Mouse (Mus musculus) CH12.LX (cell line): ENCODE results near the gene Syp. TPM values are rescaled to one million over a fixed set of nuclear protein-coding genes. Genes with fewer than 3 reads are reported as not detected.

ENCODE experiments used
- DNase-seq: peaks from one replicate; pipeline ENCODE4 v3.0.0-alpha.2; 2013; ENCODE audit errors: extremely low read depth
- H3K27ac ChIP-seq: 2 replicates; pipeline ENCODE4 v1.5.1; 2012; ENCODE audit warnings: low read depth, mild to moderate bottlenecking, control low read depth, moderate library complexity; ENCODE audit not compliant: insufficient read depth
- H3K27me3 ChIP-seq: replicated peaks from 2 replicates; pipeline ENCODE3; 2012; ENCODE audit warnings: inconsistent platforms
- H3K36me3 ChIP-seq, 2 experiments: replicated peaks in 1 of 2; 2 replicates each; pipeline versions ENCODE3 to v1.6.1; 2012; ENCODE audit warnings: inconsistent platforms in 1 of 2, low read length in 1 of 2, mild to moderate bottlenecking in 1 of 2, mixed read lengths in 1 of 2, moderate library complexity in 1 of 2; ENCODE audit not compliant: control insufficient read depth in 1 of 2, insufficient read depth in 1 of 2
- H3K4me1 ChIP-seq, 2 experiments: 2 replicates each; pipeline ENCODE4 v1.6.1; 2012; ENCODE audit warnings: inconsistent platforms in 1 of 2, moderate library complexity in 1 of 2; ENCODE audit not compliant: insufficient read depth in 2 of 2, control insufficient read depth in 1 of 2
- H3K4me2 ChIP-seq: 2 replicates; pipeline ENCODE4 v1.6.1; 2012; ENCODE audit warnings: low read depth, mild to moderate bottlenecking, control low read depth; ENCODE audit not compliant: poor library complexity, insufficient read depth, severe bottlenecking
- H3K4me3 ChIP-seq, 3 experiments: fragments of 150-350 bp in 1 of 3; sonication (generic) in 1 of 3; replicated peaks in 1 of 3; 2 replicates each; pipeline versions ENCODE3 to v1.5.1; 2011 to 2012; ENCODE audit warnings: low read depth in 2 of 3, low read length in 2 of 3, mild to moderate bottlenecking in 2 of 3, moderate library complexity in 2 of 3, control low read depth in 1 of 3, improper control_type of control experiment in 1 of 3, inconsistent platforms in 1 of 3, mixed read lengths in 1 of 3; ENCODE audit not compliant: poor library complexity in 1 of 3
- H3K79me2 ChIP-seq: replicated peaks from 2 replicates; pipeline ENCODE4 v1.6.1; 2012; ENCODE audit warnings: mild to moderate bottlenecking, moderate library complexity; ENCODE audit not compliant: control insufficient read depth, poor library complexity, insufficient read depth, severe bottlenecking; ENCODE audit errors: extremely low read depth
- H3K9ac ChIP-seq: 2 replicates; pipeline ENCODE4 v1.6.1; 2012; ENCODE audit warnings: low read depth, mild to moderate bottlenecking, control low read depth, moderate library complexity; ENCODE audit not compliant: insufficient read depth
- H3K9me3 ChIP-seq: replicated peaks from 2 replicates; pipeline ENCODE3; 2012; ENCODE audit warnings: low read length, inconsistent platforms, mixed read lengths
- BHLHE40 ChIP-seq: IDR thresholded peaks from 2 replicates; pipeline ENCODE4 v1.6.1; 2011; ENCODE audit warnings: mild to moderate bottlenecking, low read depth, low read length, improper control_type of control experiment
- CHD1 ChIP-seq: IDR thresholded peaks from 2 replicates; pipeline ENCODE4 v1.6.1; 2012; ENCODE audit warnings: low read depth, low read length, improper control_type of control experiment, inconsistent platforms
- CHD2 ChIP-seq: IDR thresholded peaks from 2 replicates; pipeline ENCODE4 v1.6.1; 2011; ENCODE audit warnings: low read length, improper control_type of control experiment
- CTCF ChIP-seq, 2 experiments: IDR thresholded peaks in 1 of 2; conservative IDR thresholded peaks in 1 of 2; 2 replicates each; pipeline ENCODE4 v1.5.1; 2011 to 2012; ENCODE audit warnings: low read depth in 2 of 2, low read length in 2 of 2, improper control_type of control experiment in 1 of 2, inconsistent platforms in 1 of 2, mild to moderate bottlenecking in 1 of 2, moderate library complexity in 1 of 2
- E2F4 ChIP-seq: IDR thresholded peaks from 2 replicates; pipeline ENCODE4 v1.6.1; 2011; ENCODE audit warnings: low read depth, low read length, improper control_type of control experiment; ENCODE audit not compliant: insufficient replicate concordance
- ELF1 ChIP-seq: IDR thresholded peaks from 2 replicates; pipeline ENCODE4 v1.6.1; 2014; ENCODE audit warnings: low read depth, mild to moderate bottlenecking, inconsistent platforms, low read length, improper control_type of control experiment
- EP300 ChIP-seq: IDR thresholded peaks from 2 replicates; pipeline ENCODE4 v1.6.1; 2011; ENCODE audit warnings: low read length, improper control_type of control experiment
- ETS1 ChIP-seq: conservative IDR thresholded peaks from 2 replicates; pipeline ENCODE4 v1.6.1; 2012; ENCODE audit warnings: low read depth, mild to moderate bottlenecking, inconsistent platforms, low read length, improper control_type of control experiment, moderate library complexity
- GABPA ChIP-seq: IDR thresholded peaks from 2 replicates; pipeline ENCODE4 v1.6.1; 2012; ENCODE audit warnings: low read depth, low read length, improper control_type of control experiment, inconsistent platforms; ENCODE audit not compliant: insufficient replicate concordance
- HCFC1 ChIP-seq: IDR thresholded peaks from 2 replicates; pipeline ENCODE4 v1.6.1; 2012; ENCODE audit warnings: low read depth, mild to moderate bottlenecking, inconsistent platforms, low read length, improper control_type of control experiment
- IRF4 ChIP-seq: IDR thresholded peaks from 2 replicates; pipeline ENCODE4 v1.6.1; 2014; ENCODE audit warnings: low read depth, mild to moderate bottlenecking, inconsistent platforms, low read length, improper control_type of control experiment
- JUN ChIP-seq: IDR thresholded peaks from 2 replicates; pipeline ENCODE4 v1.6.1; 2011; ENCODE audit warnings: low read depth, mild to moderate bottlenecking, low read length, improper control_type of control experiment, moderate library complexity; ENCODE audit not compliant: insufficient read depth
- KAT2A ChIP-seq: IDR thresholded peaks from 2 replicates; pipeline ENCODE4 v1.6.1; 2012; ENCODE audit warnings: low read length, improper control_type of control experiment, inconsistent platforms; ENCODE audit not compliant: insufficient replicate concordance
- MAFK ChIP-seq: IDR thresholded peaks from 2 replicates; pipeline ENCODE4 v1.6.1; 2011; ENCODE audit warnings: low read length, improper control_type of control experiment; ENCODE audit not compliant: insufficient replicate concordance
- MAX ChIP-seq: IDR thresholded peaks from 2 replicates; pipeline ENCODE4 v1.6.1; 2011; ENCODE audit warnings: low read length, improper control_type of control experiment
- MAZ ChIP-seq: IDR thresholded peaks from 2 replicates; pipeline ENCODE4 v1.6.1; 2012; ENCODE audit warnings: low read depth, mild to moderate bottlenecking, inconsistent platforms, low read length, improper control_type of control experiment, moderate library complexity
- MEF2A ChIP-seq: IDR thresholded peaks from 2 replicates; pipeline ENCODE4 v1.6.1; 2014; ENCODE audit warnings: low read depth, mild to moderate bottlenecking, inconsistent platforms, low read length, improper control_type of control experiment, borderline replicate concordance
- MXI1 ChIP-seq: IDR thresholded peaks from 2 replicates; pipeline ENCODE4 v1.6.1; 2011; ENCODE audit warnings: mild to moderate bottlenecking, low read depth, low read length, improper control_type of control experiment
- MYC ChIP-seq: IDR thresholded peaks from 2 replicates; pipeline ENCODE4 v1.6.1; 2011; ENCODE audit warnings: low read depth, mild to moderate bottlenecking, improper control_type of control experiment, low read length
- NELFE ChIP-seq: IDR thresholded peaks from 2 replicates; pipeline ENCODE4 v1.6.1; 2011; ENCODE audit warnings: low read depth, low read length, improper control_type of control experiment
- NRF1 ChIP-seq: IDR thresholded peaks from 2 replicates; pipeline ENCODE4 v1.6.1; 2014; ENCODE audit warnings: low read depth, mild to moderate bottlenecking, inconsistent platforms, low read length, improper control_type of control experiment, moderate library complexity
- PAX5 ChIP-seq: IDR thresholded peaks from 2 replicates; pipeline ENCODE4 v1.6.1; 2012; ENCODE audit warnings: low read length, inconsistent platforms, mixed read lengths
- POLR2A ChIP-seq: IDR thresholded peaks from 2 replicates; pipeline ENCODE4 v1.6.1; 2011; ENCODE audit warnings: low read depth, mild to moderate bottlenecking, improper control_type of control experiment, low read length
- POLR2AphosphoS2 ChIP-seq: IDR thresholded peaks from 2 replicates; pipeline ENCODE4 v1.6.1; 2011; ENCODE audit warnings: low read depth, low read length, improper control_type of control experiment
- RAD21 ChIP-seq: IDR thresholded peaks from 2 replicates; pipeline ENCODE4 v1.6.1; 2011; ENCODE audit warnings: low read depth, mild to moderate bottlenecking, low read length, improper control_type of control experiment, moderate library complexity
- SIN3A ChIP-seq: IDR thresholded peaks from 2 replicates; pipeline ENCODE4 v1.6.1; 2012; ENCODE audit warnings: low read length, improper control_type of control experiment, inconsistent platforms
- SMC3 ChIP-seq: IDR thresholded peaks from 2 replicates; pipeline ENCODE4 v1.6.1; 2011; ENCODE audit warnings: low read depth, low read length, improper control_type of control experiment
- TCF12 ChIP-seq: IDR thresholded peaks from 2 replicates; pipeline ENCODE4 v1.6.1; 2014; ENCODE audit warnings: low read depth, mild to moderate bottlenecking, inconsistent platforms, low read length, improper control_type of control experiment
- UBTF ChIP-seq: IDR thresholded peaks from 2 replicates; pipeline ENCODE4 v1.6.1; 2012; ENCODE audit warnings: low read depth, mild to moderate bottlenecking, inconsistent platforms, low read length, improper control_type of control experiment, moderate library complexity
- USF1 ChIP-seq: IDR thresholded peaks from 2 replicates; pipeline ENCODE4 v1.6.1; 2014; ENCODE audit warnings: low read depth, mild to moderate bottlenecking, inconsistent platforms, low read length, improper control_type of control experiment
- USF2 ChIP-seq: conservative IDR thresholded peaks from 2 replicates; pipeline ENCODE4 v1.6.1; 2011; ENCODE audit warnings: low read depth, low read length, improper control_type of control experiment
- ZC3H11A ChIP-seq: IDR thresholded peaks from 2 replicates; pipeline ENCODE4 v1.6.1; 2012; ENCODE audit warnings: low read depth, mild to moderate bottlenecking, inconsistent platforms, low read length, improper control_type of control experiment
- ZKSCAN1 ChIP-seq: IDR thresholded peaks from 2 replicates; pipeline ENCODE4 v1.6.1; 2012; ENCODE audit warnings: low read depth, inconsistent platforms, low read length, improper control_type of control experiment, borderline replicate concordance
- ZMIZ1 ChIP-seq: IDR thresholded peaks from 2 replicates; pipeline ENCODE4 v1.6.1; 2012; ENCODE audit warnings: low read depth, mild to moderate bottlenecking, inconsistent platforms, low read length, improper control_type of control experiment
- dilution Hi-C: fragments of 300-500 bp; cut with MboI; formaldehyde crosslinking; loops from 2 replicates; pipeline ENCODE4 v1.14.3; 2020; ENCODE audit warnings: low sequenced_read_pairs; ENCODE audit not compliant: extremely low pct_unique_long_range_greater_than_20kb, extremely low pct_ligation_motif_present
- in situ Hi-C: fragments of 300-500 bp; cut with MboI; formaldehyde crosslinking; loops from 3 replicates; pipeline ENCODE4 v1.14.3; 2019; ENCODE audit warnings: low sequenced_read_pairs, low pct_ligation_motif_present, low pct_unique_long_range_greater_than_20kb, mixed read lengths
- polyA plus RNA-seq: library from polyadenylated mRNA; unstranded; fragments of >175 nt; gene quantifications from 2 replicates; pipeline ENCODE4 v1.2.1, GENCODE M21; 2012; ENCODE audit warnings: low read depth; ENCODE audit not compliant: insufficient read length
- total RNA-seq, 2 experiments: library from RNA; depleted of rRNA; stranded (reverse); fragments of 300-350 nt in 1 of 2; fragments of >200 nt in 1 of 2; gene quantifications; 2 replicates each; pipeline ENCODE4 v1.2.3; 2012 to 2014

Gene Syp
- total and polyA plus RNA-seq, 3 experiments, result 0.27 to 1.2 (median 0.74) TPM

DNA sequence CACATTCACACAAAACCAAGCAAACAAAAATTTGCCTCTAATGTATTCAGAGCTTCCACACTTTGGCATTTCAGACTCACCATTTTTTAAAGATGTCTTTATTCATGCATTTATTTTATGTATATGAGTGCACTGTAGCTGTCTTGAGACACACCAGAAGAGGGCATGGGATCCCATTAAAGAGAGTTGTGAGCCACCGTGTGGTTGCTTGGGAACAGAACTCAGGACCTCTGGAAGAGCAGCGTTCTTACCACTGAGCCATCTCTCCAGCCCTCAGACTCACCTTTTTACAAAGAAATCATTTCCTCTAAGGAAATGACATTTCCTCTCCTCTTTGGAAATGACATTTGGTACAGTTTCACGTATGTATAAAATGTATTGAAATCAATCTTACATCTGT lies 40.7 kb downstream of the Syp start:
- in situ Hi-C loops, result no loop called here

DNA sequence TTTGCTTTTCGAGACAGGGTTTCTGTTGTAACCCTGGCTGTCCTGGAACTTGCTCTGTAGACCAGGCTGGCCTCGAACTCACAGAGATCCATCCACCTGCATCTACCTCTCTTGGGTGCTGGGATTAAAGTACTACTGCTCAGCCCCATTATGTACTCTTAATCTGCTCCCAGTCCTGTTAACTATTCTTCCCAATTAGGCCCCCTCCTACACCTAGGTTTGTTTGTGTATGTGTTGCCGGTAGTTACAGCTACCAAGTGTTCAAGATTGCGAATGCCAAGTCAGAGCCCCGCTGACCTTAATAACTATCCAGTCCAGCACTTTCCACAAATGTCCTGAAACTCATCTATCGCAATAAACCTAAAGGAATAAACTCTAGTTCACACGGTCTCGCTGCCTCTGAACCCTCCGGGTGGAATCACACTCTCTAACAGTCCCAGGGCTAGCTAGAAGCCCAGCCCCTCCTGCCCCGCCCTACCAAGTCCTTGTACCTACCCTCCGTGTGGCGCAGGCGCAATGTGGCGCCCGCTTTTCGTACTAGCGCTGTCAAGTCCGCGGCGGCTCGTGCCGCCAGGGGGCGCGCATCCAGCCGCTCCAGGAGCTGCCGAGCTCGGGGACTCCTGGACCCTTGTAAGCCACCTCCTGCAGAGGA lies 41.3 kb downstream of the Syp start:
- in situ Hi-C loops, result no loop called here
- no peaks in the 10 kb centered on the region for H3K27me3 ChIP-seq
- peak overlapping the region in 2 of 3 experiments; percentile 13 to 21 for H3K4me3 ChIP-seq
- peak; percentile 87 for DNase-seq
- H3K36me3 ChIP-seq, result no peaks in the 10 kb centered on the region
- peaks cover 1 to 3% of the 10 kb centered on the region in 2 experiments; a peak in 2 of 4 replicates for H3K4me1 ChIP-seq
- no peak overlapping the region for H3K9ac ChIP-seq
- peak overlapping the region; percentile 44 for H3K4me2 ChIP-seq
- no peaks in the 10 kb centered on the region for H3K79me2 ChIP-seq
- H3K27ac ChIP-seq, result no peak overlapping the region
- dilution Hi-C loops, result no loop called here
- H3K9me3 ChIP-seq, result no peaks in the 10 kb centered on the region
- TF ChIP-seq GABPA (no peak), E2F4 (no peak), IRF4 (no peak), PAX5 (no peak), MYC (no peak), BHLHE40 (no peak), JUN (no peak), NELFE (no peak), ZMIZ1 (no peak), MAZ (no peak), SMC3 (peak; percentile 66), KAT2A (no peak), EP300 (no peak), ZC3H11A (no peak), MAFK (no peak), MAX (no peak), HCFC1 (no peak), CHD1 (no peak), ZKSCAN1 (no peak), CTCF (conservative IDR thresholded peaks at IDR 0.05 in 1 of 2, IDR thresholded peaks at IDR 0.05 in 1 of 2; ENCODE audit: low read depth in 2 of 2, low read length in 2 of 2) (peak; percentile 7 to 78; a peak in 2 of 4 replicates), CHD2 (no peak), TCF12 (0 out of 2 replicates have a peak, but pooled peaks have one; percentile 32), POLR2AphosphoS2 (no peak)

More for the DNA sequence above, 40.7 kb downstream of the Syp start:
- DNase-seq, result no peak
- Histone ChIP-seq H3K4me2 (no peak overlapping the region), H3K4me1 (peaks cover 4 to 8% of the 10 kb centered on the region in 2 experiments; a peak in 3 of 4 replicates), H3K4me3 (no peak overlapping the region), H3K9ac (no peak overlapping the region), H3K36me3 (no peaks in the 10 kb centered on the region), H3K27ac (no peak overlapping the region), H3K9me3 (no peaks in the 10 kb centered on the region), H3K79me2 (no peaks in the 10 kb centered on the region), H3K27me3 (no peaks in the 10 kb centered on the region)
- dilution Hi-C loops, result no loop called here
- TF ChIP-seq MXI1, result no peak
- no peak for TF ChIP-seq EP300
- TF ChIP-seq MEF2A, result no peak
- no peak for TF ChIP-seq SIN3A
- TF ChIP-seq CHD1, result no peak
- TF ChIP-seq JUN, result no peak
- TF ChIP-seq NRF1, result no peak
- TF ChIP-seq POLR2A, result no peak
- no peak for TF ChIP-seq BHLHE40
- no peak for TF ChIP-seq ETS1
- TF ChIP-seq MYC, result no peak
- TF ChIP-seq GABPA, result no peak
- TF ChIP-seq MAX, result no peak
- TF ChIP-seq MAFK, result no peak
- no peak for TF ChIP-seq ELF1
- no peak for TF ChIP-seq USF2
- TF ChIP-seq CHD2, result no peak
- no peak for TF ChIP-seq UBTF
- TF ChIP-seq USF1, result no peak
- TF ChIP-seq RAD21, result peak; percentile 20
- TF ChIP-seq SMC3, result peak; percentile 44
- TF ChIP-seq CTCF (conservative IDR thresholded peaks at IDR 0.05 in 1 of 2, IDR thresholded peaks at IDR 0.05 in 1 of 2; ENCODE audit: low read depth in 2 of 2, low read length in 2 of 2), result peak in 1 of 2 experiments; percentile 51; a peak in 2 of 4 replicates
- TF ChIP-seq E2F4, result no peak
- TF ChIP-seq NELFE, result no peak
- no peak for TF ChIP-seq TCF12
